Mouse (Mus musculus): ENCODE data around the gene Mcfd2.

Mcfd2 gene

DNA sequence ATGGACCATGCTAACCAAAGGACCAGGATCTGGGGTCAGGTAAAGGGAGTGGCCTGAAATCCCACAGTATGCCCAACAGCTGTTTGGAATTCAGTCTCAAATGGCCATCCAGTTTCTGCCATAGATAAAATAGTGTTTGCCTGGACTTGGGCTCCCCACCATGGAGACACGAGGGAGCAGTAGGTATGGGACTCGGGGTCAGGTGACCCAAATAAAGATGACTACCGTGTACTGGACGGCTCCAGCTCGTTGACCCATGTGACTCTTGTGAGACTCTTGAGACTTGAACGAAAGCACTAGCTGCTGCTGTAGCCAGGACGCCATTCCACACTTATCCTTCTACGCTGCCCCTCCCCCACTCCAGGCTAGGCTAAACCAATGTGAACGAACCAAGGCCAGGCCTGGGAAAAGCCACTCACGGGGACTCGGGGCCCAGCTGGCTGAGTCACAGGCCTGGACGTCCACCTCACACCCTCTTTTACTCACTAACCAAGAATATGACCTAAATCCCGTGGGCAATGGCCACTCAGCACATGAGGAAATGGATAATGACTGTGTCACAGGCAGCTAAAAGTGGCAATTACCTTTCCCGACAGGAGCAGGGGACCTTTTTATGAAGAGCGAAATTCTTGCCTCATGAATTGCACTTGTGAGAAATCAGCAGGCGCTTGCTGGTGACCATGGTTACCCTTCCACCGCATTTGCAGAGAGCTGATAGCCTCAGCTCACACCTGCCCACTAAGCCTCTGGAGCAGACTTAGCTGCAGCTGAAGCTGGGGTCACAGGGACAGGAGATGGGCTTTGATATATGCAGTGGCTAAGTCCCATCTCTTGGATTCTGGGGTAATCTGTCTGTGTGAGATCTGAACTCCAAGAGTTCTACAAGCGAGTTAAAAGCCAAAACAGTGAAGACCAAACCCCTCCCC is 28.7 kb downstream of the Mcfd2 start:
- no peak for DNase-seq

DNA sequence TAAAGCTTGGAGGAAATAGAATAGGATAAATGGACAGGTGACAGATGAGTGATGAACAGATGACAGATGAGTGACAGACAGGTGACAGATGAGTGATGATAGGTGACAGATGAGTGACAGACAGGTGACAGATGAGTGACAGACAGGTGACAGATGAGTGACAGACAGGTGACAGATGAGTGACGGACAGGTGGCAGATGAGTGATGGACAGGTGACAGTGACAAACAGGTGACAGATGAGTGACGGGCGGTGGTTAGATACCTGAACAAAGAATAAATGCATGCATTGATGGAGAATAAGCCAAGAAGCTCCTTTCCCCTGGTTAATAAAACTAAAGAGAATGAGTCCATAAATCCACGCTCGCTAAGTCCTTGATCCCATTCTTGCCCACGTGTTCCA is 30.7 kb downstream of the Mcfd2 start:
- DNase-seq: no peak

DNA sequence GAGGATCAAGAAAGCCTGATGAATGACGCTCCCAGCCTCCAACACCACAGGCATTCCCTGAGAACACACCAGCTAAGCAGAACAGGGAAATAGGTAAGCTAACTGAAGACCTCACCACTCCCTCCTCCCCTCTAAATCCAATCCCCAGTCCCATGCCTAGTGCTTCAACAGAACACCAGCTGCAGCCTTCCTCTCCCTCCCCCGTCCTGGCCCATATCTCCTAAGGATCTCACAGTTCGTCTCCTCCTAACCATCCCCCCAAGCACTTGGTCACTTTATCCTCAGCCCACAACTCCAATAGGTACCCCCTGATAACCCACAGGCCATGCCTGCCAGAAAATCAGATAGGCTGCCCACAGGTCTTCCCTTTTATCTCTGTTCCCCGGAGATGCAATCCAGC is 37.9 kb downstream of the Mcfd2 start:
- no peak for DNase-seq

DNA sequence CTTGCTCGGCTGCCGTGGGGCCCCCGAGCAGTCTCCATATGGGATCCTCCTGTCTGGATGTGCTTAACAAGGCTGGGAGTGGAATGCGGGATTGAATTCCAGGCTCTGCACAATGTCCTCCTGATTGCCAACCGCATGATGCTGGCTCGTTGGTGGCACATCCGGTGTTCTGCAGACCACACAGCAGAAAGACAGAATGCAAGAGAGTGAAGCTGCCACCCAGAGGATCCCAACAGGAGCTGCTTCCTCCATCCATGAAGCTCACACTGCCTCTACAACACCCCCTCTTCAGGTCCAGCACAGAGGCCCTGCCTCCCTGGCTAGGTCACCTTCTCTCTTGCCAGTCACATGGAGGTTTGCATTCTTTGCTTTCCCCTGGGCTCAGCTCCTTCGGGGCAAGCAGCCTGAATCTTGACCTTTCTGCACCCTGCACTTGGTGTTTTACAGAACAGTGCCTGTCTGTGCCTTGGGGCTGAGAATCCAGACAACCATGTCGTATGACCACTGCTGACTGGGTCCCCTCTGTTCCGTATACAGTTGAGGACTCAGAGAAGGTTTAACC is 39.6 kb downstream of the Mcfd2 start:
- no peak for DNase-seq

DNA sequence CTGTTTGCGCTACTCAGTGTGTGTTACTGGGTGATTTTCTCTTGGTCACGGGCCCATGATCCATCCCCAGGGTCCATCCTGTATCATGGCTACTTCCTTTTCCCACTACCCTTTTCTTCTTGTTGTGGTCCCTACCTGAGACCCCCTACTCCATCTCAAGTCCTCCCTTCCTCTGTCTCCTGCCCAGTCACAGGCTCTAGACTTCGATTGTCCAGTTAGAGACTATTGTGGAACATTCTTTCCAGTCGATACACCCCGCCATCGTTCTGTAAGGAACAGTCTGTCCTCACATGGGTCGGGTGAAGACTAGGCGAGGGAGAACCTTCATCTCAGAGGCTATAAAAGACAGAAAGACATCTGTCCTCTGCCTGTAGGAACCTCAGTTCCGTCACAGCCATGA is 40.4 kb downstream of the Mcfd2 start:
- no peak for DNase-seq

DNA sequence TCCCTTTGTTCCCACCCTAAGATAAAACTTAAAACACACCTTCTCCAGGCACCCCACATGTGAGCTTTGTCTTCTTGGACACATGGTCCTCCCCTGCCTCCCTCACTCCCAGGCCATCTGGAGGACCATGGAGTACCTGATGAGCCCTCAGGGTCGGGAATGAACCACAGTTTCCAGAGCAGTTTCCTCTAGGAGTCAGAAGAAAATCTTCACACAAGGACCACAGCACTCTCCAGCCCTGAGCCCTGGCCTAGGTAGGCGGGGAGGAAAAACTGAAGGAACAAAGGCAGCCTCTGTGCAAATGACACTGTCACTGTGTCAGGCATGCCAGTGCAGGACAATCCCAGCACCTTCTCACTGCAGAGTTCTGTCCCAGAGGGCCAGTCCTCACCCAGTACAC is 41.3 kb downstream of the Mcfd2 start:
- no peak for DNase-seq

DNA sequence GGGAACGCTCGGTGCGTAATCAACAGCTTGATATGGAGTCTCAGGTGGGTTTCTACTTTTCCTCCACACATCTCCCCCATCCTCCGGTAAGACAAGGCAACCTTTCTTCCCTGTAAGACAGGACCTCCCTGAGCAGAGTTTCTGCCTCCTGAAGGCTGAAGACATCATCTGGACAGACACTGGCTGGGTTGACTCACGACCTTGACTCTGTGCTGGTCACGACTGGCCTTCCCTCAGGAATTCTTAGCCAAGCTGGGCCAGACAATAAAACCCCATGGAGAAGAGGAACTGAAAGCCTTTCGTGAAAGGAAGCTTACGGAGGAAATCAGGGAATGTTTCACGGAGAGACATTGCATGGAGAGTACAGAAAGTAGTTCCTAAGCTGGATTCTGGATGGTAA is 46.3 kb downstream of the Mcfd2 start:
- no peak for DNase-seq

DNA sequence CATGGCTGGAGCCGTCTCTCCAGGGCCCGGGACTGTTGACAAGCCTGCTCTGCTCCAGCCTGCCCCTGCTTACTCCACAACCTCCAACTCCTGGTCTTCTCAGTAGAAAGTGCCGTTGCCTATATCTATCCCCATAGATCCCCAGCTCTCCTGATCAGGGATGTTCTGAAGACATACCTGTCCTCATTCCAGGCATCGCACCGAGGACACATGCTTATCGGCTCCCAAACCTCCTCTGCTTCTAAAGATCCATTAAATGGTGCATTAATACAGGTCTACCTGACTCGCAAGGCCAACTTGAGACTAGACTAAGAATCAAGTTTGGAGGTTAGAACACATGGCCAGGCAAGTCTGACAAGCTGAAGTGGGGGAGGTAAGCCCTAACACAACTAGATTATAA is 51.2 kb downstream of the Mcfd2 start:
- no peak for DNase-seq

DNA sequence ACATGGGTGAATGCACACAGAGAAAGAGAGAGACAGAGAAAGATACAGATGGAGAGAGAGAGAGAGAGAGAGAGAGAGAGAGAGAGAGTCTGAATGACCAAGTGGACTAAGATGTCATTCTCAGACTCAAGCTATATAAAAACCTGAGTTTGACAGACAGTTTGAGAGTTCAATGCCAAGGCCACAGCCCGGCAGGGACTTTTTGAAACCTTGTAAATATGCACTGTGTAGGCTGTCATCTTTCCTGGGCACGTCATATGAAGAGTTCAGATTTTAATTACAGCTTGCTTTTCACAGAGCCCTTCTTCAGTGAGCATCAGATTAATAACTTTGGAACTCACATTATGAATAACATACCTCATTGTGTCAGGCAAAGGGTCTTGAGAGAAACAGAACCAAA is 55.2 kb downstream of the Mcfd2 start:
- DNase-seq: no peak

DNA sequence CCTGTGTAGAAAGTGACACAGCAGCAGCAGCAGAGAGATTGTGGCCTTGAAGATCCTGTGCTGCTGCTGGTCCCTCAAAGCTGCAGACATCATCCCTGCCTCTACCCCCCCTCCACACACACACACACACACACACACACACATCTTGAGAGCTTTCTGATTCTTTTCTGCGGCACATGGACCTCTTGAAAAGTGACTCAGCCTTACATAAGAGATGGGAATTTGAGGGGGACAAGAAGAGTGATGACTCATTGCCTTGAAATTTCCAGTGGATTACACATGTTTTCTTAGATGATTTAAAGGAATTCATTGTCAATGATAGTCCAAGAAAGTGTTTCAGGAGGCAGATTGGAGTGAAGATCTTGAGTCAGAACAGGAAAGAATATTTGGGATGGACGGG is 58.9 kb downstream of the Mcfd2 start:
- DNase-seq: no peak

Measured in thymus, adult 18-20 months (tissue).